Mouse (Mus musculus) bone marrow, adult 2 months (tissue): Measurements from ENCODE around the gene Nfatc4. TPM values are rescaled to one million over a fixed set of nuclear protein-coding genes. Genes with fewer than 3 reads are reported as not detected.

Experiments
- H3K27ac ChIP-seq: fragments of 200-500 bp; 2 replicates; pipeline ENCODE4 v1.5.1; 2012; ENCODE audit warnings: low read depth, mild to moderate bottlenecking, control low read depth, inconsistent platforms, low read length; ENCODE audit not compliant: control insufficient read depth, poor library complexity, insufficient read depth
- H3K4me1 ChIP-seq: fragments of 200-500 bp; 2 replicates; pipeline ENCODE4 v1.6.1; 2011; ENCODE audit warnings: low read length; ENCODE audit not compliant: control insufficient read depth, insufficient read depth
- H3K4me3 ChIP-seq: fragments of 200-500 bp; replicated peaks from 2 replicates; pipeline ENCODE3; 2011; ENCODE audit warnings: mild to moderate bottlenecking, low read depth, low read length, control low read depth; ENCODE audit not compliant: control insufficient read depth
- CTCF ChIP-seq: fragments of 200-500 bp; IDR thresholded peaks from 2 replicates; pipeline ENCODE4 v1.5.1; 2011; ENCODE audit warnings: low read length, control low read depth; ENCODE audit not compliant: control insufficient read depth, insufficient read depth
- POLR2A ChIP-seq: fragments of 200-500 bp; IDR thresholded peaks from 2 replicates; pipeline ENCODE4 v1.6.1; 2011; ENCODE audit warnings: low read depth, mild to moderate bottlenecking, control low read depth, low read length, borderline replicate concordance; ENCODE audit not compliant: control insufficient read depth
- WGBS: fragments of 180-500 bp; shearing (Covaris S2); methylation state at CpG from one replicate; pipeline ENCODE4 v1.1.7; 2018; 5-methylcytosine and 5-hydroxymethylcytosine counted together
- polyA plus RNA-seq: library from polyadenylated mRNA; stranded (reverse); fragments of >200 nt; gene quantifications from 2 replicates; pipeline ENCODE4 v1.2.4, GENCODE M21; 2011; ENCODE audit warnings: low replicate concordance; ENCODE audit not compliant: missing spikeins, insufficient read depth, insufficient read length

Gene Nfatc4
- polyA plus RNA-seq, 1 experiment, result 5.6 TPM

DNA sequence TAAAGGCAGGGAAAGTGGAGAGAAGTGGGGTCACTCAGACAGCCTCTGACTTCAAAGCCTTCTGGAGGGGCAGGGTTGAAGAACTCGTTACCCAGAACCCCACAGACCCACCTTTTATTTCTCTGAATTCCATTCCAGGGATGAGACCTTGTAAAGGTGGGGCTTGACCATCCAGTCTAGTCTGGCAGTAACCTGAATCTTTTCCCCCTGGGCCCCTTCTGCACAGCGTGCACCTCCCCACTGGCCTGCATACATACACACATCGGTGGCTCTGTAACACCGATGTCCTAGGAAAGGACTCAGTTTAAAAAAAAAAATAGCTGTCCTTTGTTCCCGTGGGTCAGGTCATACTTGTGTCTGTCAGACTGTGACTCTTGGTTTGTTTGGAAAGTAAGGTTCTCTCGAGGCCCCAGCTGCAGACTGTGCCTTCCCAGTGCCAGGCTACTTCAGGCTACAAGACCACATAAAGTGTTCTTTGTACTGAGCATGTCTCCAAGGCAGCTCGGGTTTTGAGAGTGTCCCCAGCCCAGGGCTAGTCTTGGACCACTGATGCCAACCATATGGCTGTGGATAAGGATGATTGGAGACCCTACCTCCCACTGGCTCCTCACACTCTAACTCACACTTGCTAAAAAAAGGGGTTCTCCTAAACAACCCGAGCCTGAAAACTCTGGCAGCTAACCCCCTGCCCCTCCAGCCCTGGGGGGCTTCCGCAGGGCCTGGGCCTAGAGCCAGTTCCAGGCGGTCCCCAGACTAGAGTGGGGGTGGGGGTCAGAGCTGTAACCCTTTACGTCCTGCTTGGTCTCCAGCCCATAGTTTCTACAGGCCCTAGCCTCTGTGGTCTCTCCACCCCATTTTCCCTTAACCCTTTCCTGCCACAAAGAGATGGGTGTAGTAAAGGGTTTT, 30.0 kb downstream of the Nfatc4 start:
- Histone ChIP-seq H3K4me3 (no peak overlapping the region), H3K4me1 (peaks cover 1% of the 10 kb centered on the region; the same call in 1 of the 2 replicates), H3K27ac (no peak overlapping the region)
- 32% methylated on average over 11 of the region's 11 CpGs for WGBS
- no peak for TF ChIP-seq POLR2A
- TF ChIP-seq CTCF, result no peak

DNA sequence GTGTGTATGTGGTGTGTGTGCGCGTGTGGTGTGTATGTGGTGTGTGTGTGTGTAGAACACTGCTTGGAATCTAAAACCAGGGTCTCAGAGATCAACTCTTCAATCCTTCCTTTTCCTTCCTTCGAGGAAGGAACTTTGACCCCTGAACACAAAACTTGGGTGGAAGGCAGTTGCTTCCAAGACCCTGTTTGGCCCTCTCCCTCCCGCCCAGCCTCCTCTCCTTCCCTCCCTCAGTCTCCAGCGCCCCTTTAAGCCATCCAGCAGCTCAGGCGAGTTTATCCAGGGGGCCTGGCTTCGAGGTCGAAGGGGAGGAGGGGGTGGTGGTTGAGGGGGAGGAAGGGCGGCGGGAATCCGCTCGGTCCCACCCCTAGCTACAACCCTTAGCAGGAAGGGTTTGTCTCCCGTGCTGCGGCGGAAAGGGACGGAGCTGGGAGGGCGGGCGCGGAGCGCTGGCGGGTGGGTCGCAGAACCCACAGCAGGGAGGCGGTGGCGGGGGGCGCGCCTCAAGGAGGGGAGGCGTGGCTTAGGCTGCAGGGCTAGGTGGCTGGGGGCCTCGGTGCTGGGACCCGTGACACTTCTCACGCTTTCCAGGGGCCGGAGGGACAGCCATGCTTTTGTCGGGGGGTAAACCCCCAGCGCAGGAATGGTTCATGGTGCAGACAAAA, 30.8 kb downstream of the Nfatc4 start, which contains the start of gene Nynrin:
TSS of gene Nynrin (plus strand) at position 390 of the 665 bp plus-strand sequence.
- TF ChIP-seq CTCF (no peak), POLR2A (peak; percentile 14; the same call in 1 of the 2 replicates)
- peak within 1 kb of the TSS; percentile 58 for H3K4me3 ChIP-seq
- peaks cover 1% of the 10 kb centered on the region; the same call in 1 of the 2 replicates for H3K4me1 ChIP-seq
- H3K27ac ChIP-seq, result no peak within 1 kb of the TSS; the same call in 1 of the 2 replicates
- 7% methylated on average over 32 of the region's 33 CpGs for WGBS

DNA sequence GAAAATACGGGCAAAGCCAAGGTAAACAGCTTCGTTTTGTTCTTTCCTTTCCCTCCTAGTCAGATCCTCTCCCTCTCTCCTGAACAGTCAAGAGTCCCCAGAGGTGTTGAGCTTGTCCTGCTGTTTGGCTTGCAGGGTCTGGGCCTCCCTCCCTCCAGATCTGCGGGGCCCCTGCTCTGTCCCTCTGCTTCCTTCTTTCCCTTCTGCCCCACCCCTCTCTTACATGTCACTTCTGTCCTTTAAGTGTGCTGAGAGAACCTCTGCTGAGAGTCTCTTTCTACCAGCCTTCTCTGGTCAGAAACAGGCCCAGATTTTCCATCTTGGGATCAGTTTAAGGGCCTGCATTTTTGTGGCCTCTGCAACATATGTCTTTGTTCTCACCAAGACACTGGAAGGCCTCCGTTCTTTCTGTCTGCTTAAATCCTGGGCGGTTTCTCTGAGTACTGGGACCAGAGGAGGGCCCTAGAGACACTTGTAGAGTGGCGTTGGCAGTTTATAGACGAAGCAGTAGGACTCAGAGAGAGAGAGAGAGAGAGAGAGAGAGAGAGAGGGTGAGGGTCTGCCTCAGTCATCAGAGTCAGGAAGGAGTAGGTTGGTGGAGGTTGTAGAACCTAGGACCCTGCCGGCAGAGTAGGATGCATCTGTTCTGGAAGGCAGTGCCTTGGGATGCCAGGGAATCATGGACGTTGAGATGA, 31.6 kb downstream of the Nfatc4 start:
- 5% methylated on average over 9 of the region's 9 CpGs for WGBS
- Histone ChIP-seq H3K4me1 (peaks cover 1% of the 10 kb centered on the region; the same call in 1 of the 2 replicates), H3K4me3 (peak overlapping the region; percentile 58), H3K27ac (no peak overlapping the region; the same call in 1 of the 2 replicates)
- no peak for TF ChIP-seq CTCF
- no peak for TF ChIP-seq POLR2A

DNA sequence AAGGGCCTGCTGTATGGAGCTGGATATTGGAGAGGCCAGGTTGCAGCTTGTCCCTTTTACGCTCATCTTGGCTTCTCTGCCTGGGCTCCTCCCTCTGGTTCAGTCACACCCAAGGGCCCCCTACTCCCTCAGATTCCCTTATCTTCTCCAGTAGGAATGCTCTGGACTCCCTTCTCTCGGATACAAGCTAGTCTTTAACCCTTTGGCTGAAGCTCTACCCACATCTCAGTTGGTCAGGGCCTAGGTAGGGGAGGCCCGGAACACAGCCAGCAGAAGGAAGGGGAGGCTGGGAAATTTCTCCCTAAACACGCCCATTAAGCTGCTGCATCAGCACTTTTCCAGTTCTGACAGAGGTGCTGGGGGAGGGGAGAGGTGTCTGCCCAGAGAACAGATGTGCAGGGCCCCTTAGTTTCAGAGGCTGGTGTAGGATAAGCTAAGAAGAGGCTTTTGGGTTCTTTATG, 32.2 kb downstream of the Nfatc4 start:
- H3K4me3 ChIP-seq, result no peak overlapping the region
- no peak overlapping the region for H3K27ac ChIP-seq
- 38% methylated on average over 4 of the region's 4 CpGs for WGBS
- TF ChIP-seq CTCF, result no peak
- no peak for TF ChIP-seq POLR2A
- H3K4me1 ChIP-seq, result peaks cover 1% of the 10 kb centered on the region; the same call in 1 of the 2 replicates

DNA sequence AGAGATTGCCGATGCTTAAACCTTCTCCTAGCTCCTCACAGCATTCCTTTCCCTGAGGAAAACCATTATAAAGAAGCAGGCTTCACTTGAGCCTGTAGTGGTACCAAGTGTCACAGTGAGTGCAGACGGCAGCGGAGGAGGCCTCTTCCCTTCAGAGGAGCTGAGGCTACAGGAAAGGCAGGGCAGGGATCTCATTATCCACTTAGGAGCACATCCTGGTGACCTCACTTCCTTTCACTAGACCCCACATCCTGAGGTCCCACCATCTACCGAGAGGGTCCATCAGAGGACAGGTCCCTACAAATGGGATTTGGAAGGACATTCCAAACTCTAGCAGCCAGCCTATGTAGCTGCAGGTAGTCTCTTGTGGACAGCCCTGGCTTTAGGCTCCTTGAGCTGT, 34.6 kb downstream of the Nfatc4 start:
- TF ChIP-seq POLR2A, result no peak
- TF ChIP-seq CTCF, result no peak
- H3K4me1 ChIP-seq, result peaks cover 1% of the 10 kb centered on the region; the same call in 1 of the 2 replicates
- 76% methylated on average over 4 of the region's 4 CpGs for WGBS

DNA sequence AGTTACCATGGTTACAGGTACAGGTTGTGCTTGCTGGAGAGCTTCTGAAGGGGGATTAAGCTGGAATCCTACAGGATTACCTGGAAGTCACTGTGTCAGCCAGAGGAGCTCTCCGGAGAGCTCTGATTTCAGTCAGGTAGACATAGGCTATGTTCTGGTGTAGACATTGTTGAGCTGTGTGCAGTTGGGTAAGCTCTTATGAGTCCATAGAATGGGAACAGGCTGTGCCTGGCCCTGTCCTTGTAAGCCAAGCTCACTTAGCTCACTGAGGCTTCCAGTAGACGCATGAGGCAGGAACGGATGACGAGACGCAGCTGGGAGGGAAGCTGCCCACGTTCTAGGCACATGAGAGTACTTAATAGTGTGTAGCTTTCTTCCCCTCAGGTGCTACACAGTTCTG, 39.2 kb downstream of the Nfatc4 start:
- Histone ChIP-seq H3K4me3 (no peak overlapping the region), H3K27ac (no peak overlapping the region), H3K4me1 (no peaks in the 10 kb centered on the region)
- 86% methylated on average over 6 of the region's 6 CpGs for WGBS
- TF ChIP-seq CTCF, result no peak
- no peak for TF ChIP-seq POLR2A

More for the DNA sequence above, 34.6 kb downstream of the Nfatc4 start:
- Histone ChIP-seq H3K27ac (no peak overlapping the region), H3K4me3 (no peak overlapping the region)

DNA sequence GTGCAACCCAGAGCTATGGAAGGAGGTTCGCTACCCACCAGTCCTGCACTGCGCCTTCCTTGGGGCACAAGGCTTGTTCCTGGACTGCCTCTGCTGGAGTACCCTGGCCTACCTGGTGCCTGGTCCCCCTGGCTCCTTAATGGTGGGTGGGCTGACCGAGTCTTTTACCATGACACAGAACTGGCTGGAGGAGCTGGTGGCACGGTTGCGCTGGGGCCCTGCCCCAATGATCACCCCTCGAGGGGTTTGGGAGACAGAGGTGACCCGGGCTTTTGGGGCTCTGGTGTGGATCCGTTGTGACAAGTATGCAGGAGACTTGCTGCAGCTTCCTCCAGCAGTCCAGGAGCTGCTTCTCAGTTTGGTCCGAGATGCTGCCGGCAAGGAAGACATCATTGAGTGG, 40.0 kb downstream of the Nfatc4 start:
- no peak overlapping the region for H3K27ac ChIP-seq
- no peak overlapping the region for H3K4me3 ChIP-seq
- no peak for TF ChIP-seq CTCF
- TF ChIP-seq POLR2A, result no peak
- H3K4me1 ChIP-seq, result no peaks in the 10 kb centered on the region
- WGBS, result 87% methylated on average over 10 of the region's 10 CpGs
